Mouse (Mus musculus) splenic B cell, adult 2 months (primary cell): Measurements from ENCODE around the gene Ncam1.

Experiments
- DNase-seq: peaks from one replicate; pipeline ENCODE4 v3.0.0-alpha.2; 2011; ENCODE audit warnings: low read depth, low spot score
- H3K27me3 ChIP-seq: 2 replicates; pipeline ENCODE4 v1.6.1; 2012; ENCODE audit warnings: mild to moderate bottlenecking, low read length, moderate library complexity, mixed read lengths; ENCODE audit not compliant: control insufficient read depth, poor library complexity, insufficient read depth, severe bottlenecking
- H3K36me3 ChIP-seq: 2 replicates; pipeline ENCODE4 v1.6.1; 2012; ENCODE audit warnings: mild to moderate bottlenecking, low read length, moderate library complexity, mixed read lengths; ENCODE audit not compliant: control insufficient read depth, poor library complexity, insufficient read depth, severe bottlenecking

Ncam1 gene

DNA sequence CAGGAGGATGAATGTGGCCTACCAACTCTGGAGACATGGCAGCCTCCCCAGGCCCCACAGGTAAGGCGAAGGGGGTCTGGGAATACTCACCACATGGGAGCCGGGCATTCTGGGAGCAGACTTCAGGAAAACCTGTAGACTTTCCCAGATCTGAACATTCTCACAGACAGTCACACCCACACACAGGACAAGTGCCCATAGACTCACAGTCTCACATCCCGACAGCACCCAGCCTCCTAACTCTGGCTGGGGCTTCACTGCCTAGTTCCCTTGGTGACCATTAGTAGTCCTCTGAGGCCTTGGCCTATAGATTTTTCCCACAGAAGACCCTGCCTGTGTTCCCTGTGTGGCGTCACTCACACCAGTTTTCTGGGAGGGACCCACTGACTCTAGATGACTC lies 288.1 kb downstream of the Ncam1 start:
- H3K36me3 ChIP-seq = no peaks in the 10 kb centered on the region
- DNase-seq = no peak
- no peaks in the 10 kb centered on the region for H3K27me3 ChIP-seq

DNA sequence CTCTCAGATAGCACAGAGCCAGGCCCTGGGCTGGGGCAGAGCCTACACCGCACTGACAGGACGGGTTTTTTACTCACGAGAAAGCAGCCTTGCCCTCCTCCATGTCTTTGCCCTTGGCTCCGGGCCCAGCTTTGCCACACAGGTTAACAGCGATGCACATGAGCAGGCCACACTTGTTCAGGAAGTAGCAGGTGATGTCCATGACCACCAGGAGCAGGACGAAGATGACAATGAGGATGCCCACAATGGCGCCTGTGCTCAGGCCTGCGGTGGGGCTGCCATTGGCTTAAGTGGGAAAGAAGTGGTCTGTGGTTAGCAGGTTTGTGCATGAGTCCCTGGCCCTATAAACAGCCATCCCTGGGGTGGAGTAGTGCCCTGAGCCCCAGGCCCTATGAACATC lies 289.1 kb downstream of the Ncam1 start:
- Histone ChIP-seq H3K27me3 (no peaks in the 10 kb centered on the region), H3K36me3 (no peaks in the 10 kb centered on the region)
- no peak for DNase-seq

DNA sequence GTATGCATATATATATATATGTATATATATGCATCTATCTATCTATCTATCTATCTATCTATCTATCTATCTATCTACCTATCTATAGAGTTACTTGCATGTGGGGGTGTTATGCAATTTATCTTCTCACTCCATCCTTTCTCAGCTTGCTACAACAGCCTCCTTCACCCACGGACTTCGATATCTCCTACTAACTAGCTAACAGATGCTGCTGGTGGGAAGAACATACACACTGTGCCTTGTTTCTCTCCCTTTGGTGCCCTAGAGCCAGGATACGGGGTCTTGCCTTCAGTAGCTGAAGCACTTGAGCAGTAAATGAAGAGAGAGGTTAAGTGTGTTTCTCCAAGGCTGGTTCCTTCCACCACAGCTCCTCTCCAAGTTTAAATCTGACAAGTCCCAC lies 289.6 kb downstream of the Ncam1 start:
- H3K27me3 ChIP-seq = no peaks in the 10 kb centered on the region
- no peak for DNase-seq
- no peaks in the 10 kb centered on the region for H3K36me3 ChIP-seq

DNA sequence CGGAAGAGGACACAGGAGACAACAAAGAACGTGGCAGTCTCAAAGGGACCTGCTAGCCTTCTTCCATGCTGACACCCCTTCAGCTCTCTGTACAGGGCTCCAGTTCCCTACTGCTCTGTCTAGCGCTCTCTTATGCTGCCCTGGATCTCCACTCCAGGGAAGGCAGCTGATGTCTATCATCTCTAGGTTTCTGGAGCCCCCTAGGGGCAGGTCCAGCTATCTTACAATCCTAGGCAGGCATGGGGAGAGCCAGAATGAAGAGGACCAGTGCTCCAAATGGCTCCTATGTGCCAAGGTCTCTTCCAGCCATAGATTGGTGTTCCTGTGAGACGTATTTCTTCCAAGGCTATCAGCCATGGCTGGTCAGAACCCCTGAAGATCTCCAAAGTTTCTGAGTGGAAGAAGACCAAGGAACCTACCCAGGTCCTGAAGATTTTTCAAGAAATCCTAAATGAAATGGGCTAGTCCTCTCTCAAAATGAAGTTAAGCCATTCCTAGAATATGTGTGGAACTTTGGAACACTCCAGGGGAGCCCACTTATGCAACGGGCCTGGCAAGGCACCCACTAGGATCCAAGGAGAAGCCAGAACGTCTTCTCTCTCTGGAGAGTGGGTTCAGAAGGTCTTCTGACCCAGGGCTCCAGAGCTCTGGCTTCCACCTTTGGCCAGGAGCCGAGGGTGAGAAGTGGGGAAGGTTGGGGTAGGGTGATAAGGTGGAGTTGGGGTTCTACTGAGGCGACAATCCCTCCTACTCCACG lies 290.7 kb downstream of the Ncam1 start:
- no peaks in the 10 kb centered on the region for H3K27me3 ChIP-seq
- H3K36me3 ChIP-seq = no peaks in the 10 kb centered on the region
- no peak for DNase-seq

DNA sequence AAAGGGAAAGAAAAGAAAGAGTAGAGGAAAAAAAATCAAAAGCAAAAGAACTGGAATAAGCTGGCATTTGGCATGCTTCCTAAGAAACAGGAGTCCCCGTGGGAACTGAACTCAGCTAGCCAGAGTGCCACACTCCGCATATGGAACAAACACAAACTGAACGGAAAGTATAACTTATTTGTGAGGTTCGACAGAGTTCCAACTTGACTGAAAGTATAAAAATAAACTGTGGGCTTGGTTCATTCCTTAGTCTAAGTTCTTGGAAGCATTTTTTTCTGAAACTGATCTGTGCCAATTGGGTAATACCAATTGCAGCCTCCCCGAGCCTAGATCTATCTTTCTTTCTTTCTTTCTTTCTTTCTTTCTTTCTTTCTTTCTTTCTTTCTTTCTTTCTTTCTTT lies 294.1 kb downstream of the Ncam1 start:
- no peak for DNase-seq
- Histone ChIP-seq H3K36me3 (no peaks in the 10 kb centered on the region), H3K27me3 (no peaks in the 10 kb centered on the region)

DNA sequence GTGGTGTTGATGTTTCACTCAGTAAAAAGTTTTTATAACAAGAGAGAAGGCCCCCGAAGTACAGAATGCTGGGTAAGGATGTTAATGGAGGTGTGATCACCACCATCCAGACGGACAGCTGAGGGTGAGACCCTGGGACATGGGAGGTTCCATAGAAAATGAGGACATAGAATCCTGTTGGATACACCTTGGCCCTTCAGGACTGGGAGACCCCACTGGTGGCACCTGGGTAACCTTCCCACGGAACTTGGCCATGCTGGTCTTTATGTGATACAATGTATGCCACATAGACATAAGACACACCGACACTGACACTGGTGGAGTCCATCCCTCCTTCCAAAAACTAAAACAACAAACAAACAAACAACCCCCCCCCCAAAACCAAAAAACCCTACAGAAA lies 296.5 kb downstream of the Ncam1 start:
- DNase-seq = no peak
- no peaks in the 10 kb centered on the region for H3K36me3 ChIP-seq
- no peaks in the 10 kb centered on the region for H3K27me3 ChIP-seq

DNA sequence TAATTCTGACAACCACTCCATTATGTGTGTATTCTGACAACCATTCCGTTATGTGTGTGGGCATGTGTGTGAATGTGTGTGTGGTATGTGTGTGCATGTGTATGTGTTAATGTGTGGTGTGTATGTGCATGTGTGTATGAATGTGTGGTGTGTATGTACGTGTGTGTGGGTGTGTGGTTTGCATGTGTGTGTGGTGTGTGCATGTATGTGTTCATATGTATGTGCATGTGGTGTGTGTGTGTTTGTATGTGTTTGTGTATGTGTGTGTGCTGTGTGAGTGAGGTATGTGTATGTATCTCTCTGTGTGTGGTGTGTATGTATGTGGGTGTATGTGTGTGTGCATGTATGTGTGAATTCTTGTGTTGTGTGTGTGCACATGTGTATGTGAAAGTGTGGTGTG lies 298.8 kb downstream of the Ncam1 start:
- Histone ChIP-seq H3K36me3 (no peaks in the 10 kb centered on the region), H3K27me3 (no peaks in the 10 kb centered on the region)
- DNase-seq = no peak

DNA sequence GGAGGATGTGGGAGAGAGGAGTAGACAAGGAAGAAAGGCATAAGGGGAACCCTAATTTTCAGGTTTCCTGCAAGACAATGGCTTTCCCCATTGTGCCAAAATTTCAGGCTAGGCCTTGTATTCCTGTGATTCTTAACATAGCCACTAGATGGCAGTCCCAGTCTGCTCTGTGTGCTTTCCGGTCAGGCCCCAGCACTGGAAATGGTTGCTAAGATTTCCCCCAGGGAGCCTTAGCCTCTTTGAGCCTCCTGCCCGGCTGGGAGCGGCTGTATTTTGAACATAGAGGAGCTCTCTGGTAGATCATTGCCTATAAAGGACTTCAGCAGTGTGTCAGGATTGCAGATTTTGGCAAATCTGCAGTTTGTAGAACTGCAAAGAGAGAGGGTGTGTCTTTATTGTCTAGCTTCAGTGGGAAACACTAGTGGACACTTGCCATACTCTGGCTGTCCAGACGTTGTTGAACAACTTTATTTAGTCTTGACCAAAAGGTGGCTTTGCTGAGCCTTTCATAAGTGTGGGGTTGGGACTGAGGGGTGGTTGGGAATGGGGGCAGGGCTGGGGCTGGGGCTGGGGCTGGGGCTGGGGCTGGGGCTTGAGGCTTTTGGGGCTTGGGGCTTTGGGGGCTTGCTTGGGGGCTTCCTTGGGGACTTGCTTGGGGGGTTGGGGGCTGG lies 304.6 kb downstream of the Ncam1 start:
- DNase-seq = peak; percentile 26
- Histone ChIP-seq H3K36me3 (no peaks in the 10 kb centered on the region), H3K27me3 (no peaks in the 10 kb centered on the region)

DNA sequence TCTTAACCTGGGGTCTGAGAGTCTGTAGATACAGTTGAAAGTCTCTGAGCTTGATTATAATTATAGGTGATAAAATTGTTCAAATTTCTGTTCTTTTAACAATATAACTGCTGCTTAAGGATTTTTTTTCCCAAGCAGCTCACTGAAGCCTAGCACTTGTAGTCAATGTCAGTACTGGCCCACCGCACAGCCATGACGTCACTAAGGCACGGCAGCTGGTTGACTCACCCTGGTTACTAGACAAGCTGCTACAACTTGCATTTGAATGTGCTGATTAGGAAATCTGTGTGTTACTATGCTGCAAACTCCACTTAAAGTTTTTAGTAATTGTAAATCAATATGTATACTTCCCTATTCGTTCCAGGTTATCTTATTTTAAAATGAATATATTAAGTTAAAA lies 308.1 kb downstream of the Ncam1 start:
- no peak for DNase-seq
- Histone ChIP-seq H3K27me3 (no peaks in the 10 kb centered on the region), H3K36me3 (no peaks in the 10 kb centered on the region)

DNA sequence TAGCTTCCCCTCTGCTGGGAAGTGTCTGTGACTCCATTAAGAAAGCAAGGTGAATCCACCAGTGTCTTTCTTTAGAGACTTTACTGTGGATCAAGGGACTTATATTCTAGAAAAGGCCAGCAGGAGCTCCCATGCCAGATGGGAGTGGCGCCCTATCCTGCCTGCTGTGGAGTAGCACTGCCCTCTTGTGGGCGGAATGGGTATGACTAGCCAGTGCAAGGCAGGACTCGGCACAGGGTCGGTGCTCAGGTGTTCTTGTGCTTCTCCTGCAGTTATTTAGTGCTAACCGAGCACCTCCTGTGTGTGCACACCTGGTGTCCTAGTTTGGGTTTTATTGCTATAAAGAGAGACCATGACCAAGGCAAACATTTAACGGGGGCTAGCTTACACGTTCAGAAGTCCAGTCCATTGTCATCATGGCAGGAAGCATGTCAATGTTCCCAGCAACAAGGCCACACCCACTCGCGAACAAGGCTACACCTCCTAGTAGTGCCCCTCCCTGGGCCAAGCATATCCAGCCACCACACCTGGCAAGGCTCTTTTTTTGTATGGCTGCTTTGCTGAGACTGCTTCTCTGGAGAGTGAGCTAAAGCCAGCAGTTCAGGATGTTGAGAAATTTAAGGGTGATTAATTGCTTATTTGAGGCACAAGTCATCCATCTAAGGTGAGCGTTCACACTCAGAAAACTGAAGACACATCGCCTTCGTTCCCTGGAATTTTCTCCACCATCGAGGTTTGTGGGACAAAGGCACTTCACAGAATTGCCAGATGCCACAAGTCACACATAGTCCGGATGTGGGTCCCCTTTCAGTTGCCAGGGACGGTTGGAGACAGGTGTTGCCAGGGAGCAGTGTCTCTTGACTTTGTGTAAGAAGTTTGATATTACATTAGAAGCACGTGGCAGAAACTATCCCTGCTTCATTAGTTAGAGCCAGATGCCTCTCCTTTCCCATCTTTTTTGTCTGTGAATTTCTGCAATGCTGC lies 309.5 kb downstream of the Ncam1 start:
- no peaks in the 10 kb centered on the region for H3K27me3 ChIP-seq
- DNase-seq = peak; percentile 41
- H3K36me3 ChIP-seq = no peaks in the 10 kb centered on the region

DNA sequence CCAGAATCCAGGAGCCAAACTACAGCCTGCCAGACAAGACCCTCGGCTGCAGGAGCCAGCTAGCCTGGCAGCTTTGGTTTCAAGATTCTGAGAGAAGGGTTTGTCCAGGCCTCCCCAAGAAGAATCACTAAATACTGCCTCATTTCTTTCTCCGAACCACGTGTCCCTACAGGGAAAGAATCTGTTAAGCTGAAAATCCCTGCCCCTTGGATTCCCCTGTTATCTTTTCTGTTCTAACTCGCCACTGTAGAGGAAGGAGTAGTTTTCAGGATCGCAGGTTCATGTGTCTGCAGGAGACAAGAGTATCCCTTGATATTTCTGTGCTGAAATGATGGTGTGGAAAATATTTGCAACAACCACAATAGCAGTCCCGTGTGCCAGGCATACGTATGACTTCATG lies 310.5 kb downstream of the Ncam1 start:
- no peak for DNase-seq
- no peaks in the 10 kb centered on the region for H3K36me3 ChIP-seq

DNA sequence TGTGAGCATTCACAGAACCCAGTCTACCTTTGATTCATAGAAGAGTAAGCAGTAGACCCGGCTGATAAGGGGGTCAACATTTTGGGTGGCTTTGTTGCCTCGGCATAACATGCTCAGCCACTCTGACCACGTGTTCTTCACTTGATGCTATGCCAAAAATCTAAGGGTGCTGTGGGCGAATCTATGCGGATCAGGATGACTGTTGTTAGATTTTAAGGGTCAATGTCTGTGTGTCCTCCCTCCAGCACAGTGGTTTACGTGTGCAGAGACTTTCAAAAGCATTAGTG lies 311.1 kb downstream of the Ncam1 start:
- H3K27me3 ChIP-seq = no peaks in the 10 kb centered on the region
- no peak for DNase-seq
- H3K36me3 ChIP-seq = no peaks in the 10 kb centered on the region

More for the DNA sequence above, 310.5 kb downstream of the Ncam1 start:
- H3K27me3 ChIP-seq = no peaks in the 10 kb centered on the region

DNA sequence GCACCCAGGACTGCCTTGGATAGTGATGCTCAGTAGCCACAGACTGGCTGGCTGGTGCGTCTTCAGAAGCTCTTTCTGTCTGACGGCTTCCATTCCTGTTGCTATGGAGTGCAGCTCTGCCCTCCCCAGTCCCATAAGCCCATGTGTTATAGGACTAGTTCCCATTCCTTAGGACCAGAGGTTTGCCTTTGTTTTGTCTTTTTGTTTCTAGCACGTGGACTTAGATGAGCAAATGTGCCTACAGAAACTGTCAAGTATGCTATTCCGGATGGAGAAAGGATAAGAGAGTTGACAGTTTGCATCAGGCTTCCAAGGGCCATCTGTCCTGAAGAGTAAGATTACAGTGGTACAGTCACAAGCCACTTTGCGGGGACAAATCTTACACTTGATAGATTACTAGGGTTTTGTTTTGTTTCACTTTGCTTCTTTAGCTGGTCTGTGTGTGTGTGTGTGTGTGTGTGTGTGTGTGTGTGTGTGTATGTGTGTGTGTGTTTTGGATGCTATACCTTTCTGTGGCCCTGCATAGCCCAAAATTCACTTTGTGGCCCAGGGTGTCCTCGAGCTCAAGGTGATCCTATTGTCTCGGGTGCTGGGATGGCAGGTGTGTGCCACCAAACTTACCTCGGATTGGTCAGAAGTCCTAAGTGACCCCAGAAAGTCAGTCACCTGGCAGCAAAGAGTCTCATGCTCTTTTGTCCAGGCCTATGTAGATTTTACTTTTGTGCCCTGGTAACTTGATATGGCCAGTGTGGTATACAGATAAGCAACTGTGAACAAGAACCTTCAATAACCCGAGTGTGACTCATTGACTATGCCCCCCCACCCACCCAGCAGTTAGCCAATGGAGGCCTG lies 311.7 kb downstream of the Ncam1 start:
- no peaks in the 10 kb centered on the region for H3K36me3 ChIP-seq
- H3K27me3 ChIP-seq = no peaks in the 10 kb centered on the region
- no peak for DNase-seq

DNA sequence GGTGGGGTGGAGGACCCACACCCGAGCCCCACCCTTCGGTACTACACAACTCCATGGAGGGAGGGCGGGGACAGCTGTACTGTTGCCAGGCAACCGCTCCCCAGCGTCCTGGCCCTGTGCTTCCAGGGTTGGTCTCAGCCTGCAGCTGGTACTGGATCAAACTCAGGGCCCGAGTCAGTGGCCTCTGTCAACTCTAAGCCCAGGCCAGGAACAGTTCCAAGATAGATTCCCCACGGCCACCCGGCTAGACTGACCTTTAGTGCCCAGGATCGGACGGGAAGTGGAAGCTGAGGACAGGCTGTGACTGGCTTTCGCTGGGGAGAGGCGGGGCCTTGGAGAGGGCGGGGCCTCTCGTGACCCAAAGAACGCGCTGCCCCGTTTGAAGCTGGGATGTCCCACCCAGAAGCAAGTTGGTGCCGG lies 312.8 kb downstream of the Ncam1 start, which contains the start of gene Ttc12:
TSS of gene Ttc12 (minus strand) at position 334 of the 420 bp plus-strand sequence.
- peak; percentile 5 for DNase-seq
- no peaks in the 10 kb centered on the region for H3K27me3 ChIP-seq

More for the DNA sequence above, 312.8 kb downstream of the Ncam1 start, which contains the start of gene Ttc12:
- H3K36me3 ChIP-seq = no peaks in the 10 kb centered on the region
